Mouse (Mus musculus) CD8-positive naive resting alpha-beta T cell, adult 57 days (primary cell): ENCODE results near the gene Lypd3. TPM values are rescaled to one million over a fixed set of nuclear protein-coding genes. Genes with fewer than 3 reads are reported as not detected.

Experiments
- total RNA-seq: library from RNA; stranded (reverse); gene quantifications from one replicate; pipeline ENCODE4 v1.2.4, GENCODE M21; 2023

Gene Lypd3
- total RNA-seq: not detected

DNA sequence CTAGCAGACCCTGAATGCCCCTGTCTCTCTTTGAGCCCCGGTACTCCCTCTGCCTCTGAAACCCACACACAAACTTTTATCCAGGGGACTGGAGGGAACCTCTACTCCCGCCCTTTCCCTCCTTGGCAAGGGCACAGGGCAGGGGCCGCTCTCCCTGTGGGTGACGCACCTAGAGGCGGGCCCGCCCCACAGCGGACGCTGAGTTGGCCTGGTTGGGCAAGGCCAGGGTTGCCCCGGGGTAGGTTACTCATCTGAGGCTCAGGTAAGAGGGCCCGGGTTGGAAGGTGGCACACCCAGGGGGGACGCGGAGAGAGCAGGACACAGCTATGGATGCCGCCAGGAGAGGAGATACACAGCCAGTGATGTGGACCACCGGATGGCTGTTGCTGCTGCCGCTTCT is at the start of gene Lypd3:
Lypd3 (plus strand) TSS at position 287 of the 400 bp plus-strand sequence.

DNA sequence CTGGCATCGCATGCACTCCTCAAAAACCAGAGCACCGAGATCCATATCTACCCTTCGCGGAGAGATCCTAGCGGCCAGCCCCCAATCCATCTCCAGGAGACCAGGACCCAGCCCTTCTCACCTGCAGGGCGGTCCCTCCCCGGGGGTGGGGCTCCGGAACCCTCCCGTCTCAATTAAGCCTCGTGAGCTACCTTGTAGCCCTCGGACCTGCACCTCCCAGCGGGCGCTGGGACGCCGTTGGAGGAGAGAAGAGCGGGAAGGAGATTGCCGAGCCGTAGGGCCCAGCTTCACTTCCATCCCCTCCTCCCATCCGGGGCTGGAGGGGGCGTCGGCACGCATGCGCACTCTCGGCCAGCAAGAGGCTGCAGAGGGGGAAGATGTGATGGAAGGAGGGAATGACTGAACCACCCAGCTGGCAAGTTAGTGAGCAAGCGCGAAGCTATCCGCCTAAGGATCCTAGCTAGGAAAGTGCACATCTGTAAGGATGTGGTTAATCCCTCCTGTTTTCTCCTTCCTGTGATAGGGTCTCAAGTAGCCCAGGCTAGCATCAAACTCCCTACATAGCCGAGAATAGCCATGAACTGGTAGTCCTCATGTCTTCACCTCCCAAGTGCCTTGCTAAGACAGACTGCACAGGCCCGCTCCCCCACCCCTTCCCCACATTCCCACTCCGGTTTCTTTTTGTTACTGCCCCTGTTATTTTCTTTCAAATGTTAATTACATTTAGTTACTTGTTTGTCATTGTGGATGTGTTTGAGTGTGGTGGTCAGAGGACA is 48.8 kb upstream of the Lypd3 start, which contains the start of the genes Ethe1 and Zfp575:
Ethe1 (plus strand) TSS at position 214 of the 776 bp plus-strand sequence.
Zfp575 (minus strand) TSS at position 312 of the 776 bp plus-strand sequence.

DNA sequence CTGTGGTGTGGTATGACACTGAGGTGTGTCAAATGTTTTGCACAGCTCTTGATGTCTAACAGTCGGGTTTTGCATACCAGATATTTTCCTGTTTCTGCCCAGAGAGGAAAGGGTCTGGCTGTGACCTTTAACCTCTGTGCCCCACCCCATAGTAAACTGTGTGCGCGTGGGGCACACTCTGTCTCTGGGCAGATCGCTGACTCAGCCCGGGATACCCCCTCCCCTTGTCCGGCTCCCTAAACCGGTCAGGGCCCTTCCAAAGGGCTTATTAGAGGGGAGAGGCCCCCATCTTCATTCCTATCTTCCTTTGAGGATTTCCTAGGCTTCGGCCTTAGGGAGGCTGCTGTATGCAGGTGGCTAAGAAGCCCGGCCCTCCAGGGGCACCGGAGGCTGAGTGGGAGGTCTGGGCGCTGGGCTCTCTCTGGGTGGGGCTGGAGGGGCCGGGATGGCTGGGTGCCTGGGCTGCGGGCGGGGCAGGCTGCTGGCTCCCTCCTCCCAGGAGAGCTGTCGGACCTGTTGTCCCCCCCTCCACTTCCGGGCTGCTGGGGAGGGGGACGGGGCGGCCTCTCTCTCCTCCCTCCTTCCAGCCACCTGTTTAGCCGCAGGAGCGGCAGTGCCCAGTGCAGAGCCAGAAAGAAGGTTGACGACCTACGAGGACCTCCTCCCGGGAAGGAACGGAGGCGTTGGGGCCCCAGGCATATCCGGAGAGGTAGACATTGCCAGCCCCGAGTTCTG is 26.0 kb upstream of the Lypd3 start, which contains the start of gene Phldb3:
Phldb3 (plus strand) TSS at position 620 of the 735 bp plus-strand sequence.

DNA sequence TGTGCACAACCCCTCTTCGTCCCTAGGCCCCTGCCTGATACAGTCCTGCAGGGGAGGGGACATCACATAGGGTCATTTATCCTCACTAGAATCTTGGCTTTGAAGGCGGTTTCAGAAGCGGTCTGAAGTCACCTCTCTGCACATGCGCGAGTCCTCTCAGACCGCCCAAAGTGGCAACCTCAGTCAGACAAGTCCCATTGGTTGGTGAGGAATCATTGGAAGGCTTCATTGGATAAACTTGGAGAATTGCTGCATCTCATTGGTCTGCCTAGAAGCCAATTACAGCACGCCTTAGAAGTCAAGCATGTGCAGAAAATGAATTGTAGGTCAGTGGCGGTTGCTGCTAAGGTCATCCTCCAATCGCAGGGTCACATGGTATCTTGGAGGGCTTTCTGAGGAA is 40.2 kb downstream of the Lypd3 start, which contains the start of gene Tex101:
Tex101 (minus strand) TSS at position 101 of the 400 bp plus-strand sequence.

Other genes starting within 250 kb of the Lypd3 start
- 134 TPM for gene Smg9, start 236.9 kb upstream of the Lypd3 start, total RNA-seq
- gene Irgc1, start 184.3 kb upstream of the Lypd3 start, total RNA-seq: 10.8 TPM
- gene Plaur, start 174.1 kb upstream of the Lypd3 start, total RNA-seq: 372 TPM
- 0.40 TPM for gene Cadm4, start 154.5 kb upstream of the Lypd3 start, total RNA-seq
- gene Zfp428, start 129.5 kb upstream of the Lypd3 start, total RNA-seq: 2.7 TPM
- gene AC161166.1, start 124.1 kb upstream of the Lypd3 start, total RNA-seq: not detected
- gene Irgq, start 105.9 kb upstream of the Lypd3 start, total RNA-seq: 9.0 TPM
- not detected for gene Pinlyp, start 90.4 kb upstream of the Lypd3 start, total RNA-seq
- 60.1 TPM for gene Xrcc1, start 90.3 kb upstream of the Lypd3 start, total RNA-seq
- 5.1 TPM for gene Ethe1, start 49.0 kb upstream of the Lypd3 start, total RNA-seq
- gene Zfp575, start 48.9 kb upstream of the Lypd3 start, total RNA-seq: not detected
- gene Phldb3, start 25.8 kb upstream of the Lypd3 start, total RNA-seq: 2.8 TPM
- not detected for gene Tex101, start 40.1 kb downstream of the Lypd3 start, total RNA-seq
- gene BC049730, start 72.7 kb downstream of the Lypd3 start, total RNA-seq: not detected
- not detected for gene Gm4763, start 90.4 kb downstream of the Lypd3 start, total RNA-seq
- 0.67 TPM for gene Cd177, start 123.8 kb downstream of the Lypd3 start, total RNA-seq
- gene Ceacam10, start 140.7 kb downstream of the Lypd3 start, total RNA-seq: not detected
- 4.2 TPM for gene Gm9844, start 225.7 kb downstream of the Lypd3 start, total RNA-seq
- gene Lypd4, start 233.4 kb downstream of the Lypd3 start, total RNA-seq: not detected
- gene Dmrtc2, start 233.5 kb downstream of the Lypd3 start, total RNA-seq: not detected
- 3,340 TPM for gene Rps19, start 247.8 kb downstream of the Lypd3 start, total RNA-seq